In the genomic region with DNA sequence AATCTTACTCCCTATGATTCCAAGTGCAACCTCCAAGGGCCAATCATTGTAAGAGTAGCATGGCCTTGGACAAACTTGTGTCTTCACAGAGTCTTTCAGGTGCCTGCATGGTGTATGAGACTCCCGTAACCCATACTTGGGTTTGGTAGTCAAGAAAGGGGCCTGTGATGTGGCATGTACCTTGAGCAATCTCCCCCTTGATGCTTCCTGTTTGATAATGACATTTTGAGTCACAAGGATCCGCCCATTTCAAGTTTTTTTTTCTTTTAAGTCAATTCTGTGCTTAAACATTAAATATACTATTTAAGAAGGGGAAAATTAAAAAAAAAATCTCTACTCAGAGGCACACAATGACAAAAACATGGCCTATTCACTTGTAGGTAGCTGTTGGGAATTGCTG, we compare ENCODE assay signal across 25 mouse cellular contexts. TPM values are rescaled to one million over a fixed set of nuclear protein-coding genes. Genes with fewer than 3 reads are reported as not detected.
A peak's percentile ranks its signal among the peaks of the same experiment; 100 is the strongest.
DNase-seq lines count a peak whose midpoint lies in the region; ATAC-seq and TF ChIP-seq lines count a peak whose summit lies in the region.
"Had no signal": no experiment of that assay in that cellular context is flagged by ENCODE, and none has a peak within 500 bp of the region (broad histone marks: within the 10 kb centered on the region; RNA-seq: fewer than 3 reads in every experiment).

No protein-coding gene starts in this region.

- no peak for DNase-seq in heart, adult 9 months (ENCODE audit: low spot score in 2 of 2)
- DNase-seq in thymus, postnatal 36 days, result peak; percentile 9 to 17
- DNase-seq in liver, postnatal 0 days, result no peak
- DNase-seq in left cerebral cortex, adult 11 months (ENCODE audit: low spot score), result no peak
- DNase-seq in adrenal gland, postnatal 4 days (ENCODE audit: low spot score in 2 of 2), result no peak
- DNase-seq: adrenal gland, postnatal 25 days; cerebellum, adult 18-20 months; cerebellum, postnatal 14 days; forebrain, postnatal 0 days; gastrocnemius, postnatal 14 days; heart, adult 11 months; heart, postnatal 4 days; kidney, postnatal 14 days; layer of hippocampus, adult 9-11 months; lung, postnatal 36 days had no signal

- no peak overlapping the region for H3K27ac ChIP-seq in heart, embryonic 15.5 days
- no peak overlapping the region for H3K27ac ChIP-seq in liver, postnatal 0 days (ENCODE audit: low read depth)
- H3K27ac ChIP-seq: forebrain, embryonic 12.5 days; hindbrain, embryonic 14.5 days; left cerebral cortex, adult 2 months; limb, embryonic 13.5 days; midbrain, embryonic 13.5 days had no signal

- no peaks in the 10 kb centered on the region for H3K36me3 ChIP-seq in heart, embryonic 15.5 days
- H3K36me3 ChIP-seq in liver, postnatal 0 days (replicated peaks; ENCODE audit: insufficient read depth, low read length), result no peaks in the 10 kb centered on the region
- H3K36me3 ChIP-seq: forebrain, embryonic 12.5 days; limb, embryonic 13.5 days; midbrain, embryonic 13.5 days had no signal

- H3K9me3 ChIP-seq in heart, embryonic 15.5 days (replicated peaks), result no peaks in the 10 kb centered on the region
- H3K9me3 ChIP-seq in liver, postnatal 0 days (ENCODE audit: low read length), result no peaks in the 10 kb centered on the region
- H3K9me3 ChIP-seq: forebrain, embryonic 12.5 days; limb, embryonic 13.5 days; midbrain, embryonic 13.5 days had no signal

- 84% methylated on average over 2 of the region's 2 CpGs for WGBS in heart, embryonic 15.5 days
- 77% methylated on average over 2 of the region's 2 CpGs for WGBS in liver, postnatal 0 days (ENCODE audit: insufficient replicate concordance)

- TF ChIP-seq EP300 in liver, postnatal 0 days (IDR thresholded peaks at IDR 0.05; ENCODE audit: low read depth), result no peak

- no peak overlapping the region for H3K4me2 ChIP-seq in heart, embryonic 15.5 days
- H3K4me2 ChIP-seq in liver, postnatal 0 days (ENCODE audit: low read depth, low read length), result no peak overlapping the region
- H3K4me2 ChIP-seq: forebrain, embryonic 12.5 days; heart, embryonic 11.5 days; hindbrain, embryonic 14.5 days; limb, embryonic 13.5 days; liver, embryonic 11.5 days; midbrain, embryonic 13.5 days had no signal

- no peak overlapping the region for H3K9ac ChIP-seq in heart, embryonic 15.5 days
- no peak overlapping the region for H3K9ac ChIP-seq in liver, postnatal 0 days (replicated peaks)
- H3K9ac ChIP-seq: forebrain, embryonic 12.5 days; forebrain, postnatal 0 days; hindbrain, embryonic 14.5 days; limb, embryonic 13.5 days; midbrain, embryonic 13.5 days had no signal

- H3K27me3 ChIP-seq in heart, embryonic 15.5 days, result no peaks in the 10 kb centered on the region
- H3K27me3 ChIP-seq in liver, postnatal 0 days (ENCODE audit: insufficient read depth, low read length), result no peaks in the 10 kb centered on the region
- H3K27me3 ChIP-seq: forebrain, embryonic 12.5 days; limb, embryonic 13.5 days; midbrain, embryonic 13.5 days had no signal

- peaks cover 7% of the 10 kb centered on the region for H3K4me1 ChIP-seq in heart, embryonic 15.5 days (replicated peaks)
- peaks cover 6% of the 10 kb centered on the region; the same call in 1 of the 2 replicates for H3K4me1 ChIP-seq in liver, postnatal 0 days (ENCODE audit: insufficient read depth)

- 0 out of 2 replicates have a peak, but pooled peaks have one; percentile 31 for ATAC-seq in heart, embryonic 15.5 days (replicated peaks; ENCODE audit: insufficient number of reproducible peaks, insufficient read depth, low FRiP score, low read depth)
- peak; percentile 87 for ATAC-seq in activated CD4-positive, CD25-positive, alpha-beta regulatory T cell, adult 4 months
- ATAC-seq in megakaryocyte progenitor cell, adult 5-6 weeks (replicated peaks; ENCODE audit: poor library complexity), result 0 out of 2 replicates have a peak, but pooled peaks have one; percentile 17
- no peak for ATAC-seq in liver, postnatal 0 days
- ATAC-seq: forebrain, postnatal 0 days; midbrain, embryonic 13.5 days had no signal

- no peak for TF ChIP-seq CTCF in liver, postnatal 0 days (IDR thresholded peaks at IDR 0.05; ENCODE audit: low read depth)

- H3K4me3 ChIP-seq in heart, embryonic 15.5 days, result no peak overlapping the region
- no peak overlapping the region for H3K4me3 ChIP-seq in liver, postnatal 0 days (ENCODE audit: low read depth, low read length)
- H3K4me3 ChIP-seq: forebrain, embryonic 12.5 days; left cerebral cortex, adult 2 months; limb, embryonic 13.5 days; midbrain, embryonic 13.5 days had no signal

RNA-seq across cellular contexts. Expression of a gene that starts 15.3 kb away (rescaled TPM):
- polyA plus RNA-seq in heart, embryonic 15.5 days (2015; fragmentation: Nextera tagmentation; extraction: Ambion mirVana), result 14.7 and 18.9 TPM in 2 replicates
- polyA plus RNA-seq in activated CD4-positive, CD25-positive, alpha-beta regulatory T cell, adult 4 months (2017; shearing (Covaris generic)), result 1 to 10 TPM; 5.3 to 7.3 TPM
- 26.5 and 33.7 TPM in 2 replicates for total RNA-seq in megakaryocyte progenitor cell, adult 5-6 weeks (2015)
- 39.0 and 40.5 TPM in 2 replicates for total RNA-seq in megakaryocyte progenitor cell, adult 5-6 weeks (2017)
- polyA plus RNA-seq in liver, postnatal 0 days (2015; fragmentation: Nextera tagmentation; extraction: Ambion mirVana), result 1.6 and 1.7 TPM in 2 replicates
- total RNA-seq in adrenal gland, postnatal 4 days (2021), result 10 to 100 TPM; 39.3 to 40.5 TPM

Comparison
In these comparisons a context has a peak if more than half of its experiments do, and no peak if none do; other contexts are left out.
1. DNase-seq: peak in thymus, postnatal 36 days (2 of 2); none in heart, adult 9 months (0 of 2), liver, postnatal 0 days (single experiment), left cerebral cortex, adult 11 months (single experiment) and adrenal gland, postnatal 4 days (0 of 2).